Mouse (Mus musculus): ENCODE measurements around the gene Iqck.
A peak's percentile ranks its signal among the peaks of the same experiment; 100 is the strongest.

The Iqck gene

GRCm38 (mm10) chr7:118851571-118851970 lies 4.0 kb upstream of the Iqck start:
- no peak for DNase-seq (ENCODE audit: low spot score)

GRCm38 (mm10) chr7:118852611-118853010 lies 2.9 kb upstream of the Iqck start:
- no peak for DNase-seq (ENCODE audit: low spot score)

- DNase-seq (ENCODE audit: low spot score): no peak
These were observed 946 bp upstream of the Iqck start for GRCm38 (mm10) chr7:118854606-118855005.

- DNase-seq (ENCODE audit: low spot score): peak; percentile 55
These were observed 339 bp downstream of the Iqck start, which contains the start of gene Knop1 for GRCm38 (mm10) chr7:118855877-118856304. Gene Knop1 (minus strand): TSS chr7:118856254.

GRCm38 (mm10) chr7:118858640-118859039 lies 3.1 kb downstream of the Iqck start:
- DNase-seq (ENCODE audit: low spot score): no peak

GRCm38 (mm10) chr7:118865362-118865761 lies 9.8 kb downstream of the Iqck start:
- DNase-seq (ENCODE audit: low spot score): no peak

- DNase-seq (ENCODE audit: low spot score): no peak
These were observed 24.0 kb downstream of the Iqck start for GRCm38 (mm10) chr7:118879466-118880029.

- no peak for DNase-seq (ENCODE audit: low spot score)
These were observed 28.4 kb downstream of the Iqck start for GRCm38 (mm10) chr7:118883957-118884356.

GRCm38 (mm10) chr7:118884969-118885368 lies 29.4 kb downstream of the Iqck start:
- DNase-seq (ENCODE audit: low spot score): no peak

GRCm38 (mm10) chr7:118887303-118888055 lies 31.9 kb downstream of the Iqck start:
- peak; percentile 62 for DNase-seq (ENCODE audit: low spot score)

- DNase-seq (ENCODE audit: low spot score): peak; percentile 55
These were observed 33.6 kb downstream of the Iqck start for GRCm38 (mm10) chr7:118889046-118889680.

GRCm38 (mm10) chr7:118895469-118896450 lies 40.2 kb downstream of the Iqck start:
- DNase-seq (ENCODE audit: low spot score): no peak

- no peak for DNase-seq (ENCODE audit: low spot score)
These were observed 42.5 kb downstream of the Iqck start for GRCm38 (mm10) chr7:118898063-118898462.

- DNase-seq (ENCODE audit: low spot score): no peak
These were observed 44.5 kb downstream of the Iqck start for GRCm38 (mm10) chr7:118900090-118900489.

- DNase-seq (ENCODE audit: low spot score): no peak
These were observed 47.4 kb downstream of the Iqck start for GRCm38 (mm10) chr7:118902944-118903343.

- no peak for DNase-seq (ENCODE audit: low spot score)
These were observed 48.3 kb downstream of the Iqck start for GRCm38 (mm10) chr7:118903879-118904278.

- no peak for DNase-seq (ENCODE audit: low spot score)
These were observed 49.0 kb downstream of the Iqck start for GRCm38 (mm10) chr7:118904530-118904929.

GRCm38 (mm10) chr7:118908961-118909515 lies 53.5 kb downstream of the Iqck start:
- DNase-seq (ENCODE audit: low spot score): no peak

GRCm38 (mm10) chr7:118910464-118910863 lies 54.9 kb downstream of the Iqck start:
- no peak for DNase-seq (ENCODE audit: low spot score)

GRCm38 (mm10) chr7:118911170-118911569 lies 55.6 kb downstream of the Iqck start:
- DNase-seq (ENCODE audit: low spot score): no peak

GRCm38 (mm10) chr7:118911571-118911970 lies 56.0 kb downstream of the Iqck start:
- DNase-seq (ENCODE audit: low spot score): no peak
